Mouse (Mus musculus) lung, adult 2 months (tissue): ENCODE results near the gene Ampd1. TPM values are rescaled to one million over a fixed set of nuclear protein-coding genes. Genes with fewer than 3 reads are reported as not detected.

ENCODE experiments used
- DNase-seq: peaks from one replicate; pipeline ENCODE4 v3.0.0; 2022
- H3K4me1 ChIP-seq: fragments of 200-500 bp; 2 replicates; pipeline ENCODE4 v1.6.1; 2011; ENCODE audit warnings: low read length; ENCODE audit not compliant: control insufficient read depth, insufficient read depth
- H3K4me3 ChIP-seq: fragments of 200-500 bp; replicated peaks from 2 replicates; pipeline ENCODE3; 2011; ENCODE audit warnings: low read depth, mild to moderate bottlenecking, control low read depth, low read length; ENCODE audit errors: extremely low read depth
- CTCF ChIP-seq: fragments of 200-500 bp; IDR thresholded peaks from 2 replicates; pipeline ENCODE4 v1.5.1; 2011; ENCODE audit warnings: mild to moderate bottlenecking, low read length, control low read depth; ENCODE audit not compliant: insufficient read depth
- POLR2A ChIP-seq: fragments of 200-500 bp; IDR thresholded peaks from 2 replicates; pipeline ENCODE4 v1.6.1; 2011; ENCODE audit warnings: low read depth, mild to moderate bottlenecking, control low read depth, low read length, borderline replicate concordance; ENCODE audit errors: extremely low read depth
- WGBS: fragments of 180-500 bp; shearing (Covaris S2); methylation state at CpG from one replicate; pipeline ENCODE4 v1.1.7; 2018; 5-methylcytosine and 5-hydroxymethylcytosine counted together
- polyA plus RNA-seq: library from polyadenylated mRNA; depleted of rRNA; stranded (reverse); fragments of >200 nt; gene quantifications from 2 replicates; pipeline ENCODE4 v1.2.3, GENCODE M21; 2012; rRNA removed

Gene Ampd1
- polyA plus RNA-seq = 0.45 and 4.3 TPM in 2 replicates

GRCm38 (mm10) chr3:103073771-103074170 lies at the start of gene Ampd1:
Gene Ampd1 (plus strand): TSS chr3:103074014.
- WGBS = 56% methylated on average over 5 of the region's 5 CpGs
- H3K4me3 ChIP-seq = no peak within 1 kb of the TSS
- DNase-seq = no peak
- H3K4me1 ChIP-seq = no peaks in the 10 kb centered on the region
- TF ChIP-seq CTCF = no peak
- TF ChIP-seq POLR2A = no peak

- no peak for TF ChIP-seq POLR2A
- no peak for TF ChIP-seq CTCF
- no peak for DNase-seq
- peaks cover 13% of the 10 kb centered on the region for H3K4me1 ChIP-seq
- 71% methylated on average over 1 of the region's 1 CpGs for WGBS
- H3K4me3 ChIP-seq = no peak overlapping the region
Measured at GRCm38 (mm10) chr3:103026174-103026573, 47.6 kb upstream of the Ampd1 start.

- TF ChIP-seq POLR2A (no peak), CTCF (no peak)
- WGBS = 91% methylated on average over 6 of the region's 6 CpGs
- Histone ChIP-seq H3K4me1 (no peaks in the 10 kb centered on the region), H3K4me3 (no peak overlapping the region)
- DNase-seq = no peak
Measured at GRCm38 (mm10) chr3:103040285-103040684, 33.5 kb upstream of the Ampd1 start.

- DNase-seq = no peak
- TF ChIP-seq POLR2A = no peak
- TF ChIP-seq CTCF = no peak
- WGBS = 68% methylated on average over 1 of the region's 1 CpGs
- H3K4me1 ChIP-seq = no peaks in the 10 kb centered on the region
- H3K4me3 ChIP-seq = no peak overlapping the region
Measured at GRCm38 (mm10) chr3:103040861-103041379, 32.9 kb upstream of the Ampd1 start.

- WGBS = 85% methylated on average over 5 of the region's 5 CpGs
- peaks cover 4% of the 10 kb centered on the region for H3K4me1 ChIP-seq
- H3K4me3 ChIP-seq = no peak overlapping the region
- DNase-seq = no peak
- no peak for TF ChIP-seq CTCF
- TF ChIP-seq POLR2A = no peak
Measured at GRCm38 (mm10) chr3:103056016-103056595, 17.7 kb upstream of the Ampd1 start.

GRCm38 (mm10) chr3:103057752-103058151 lies 16.1 kb upstream of the Ampd1 start:
- 5% methylated on average over 10 of the region's 10 CpGs for WGBS
- no peak for DNase-seq
- Histone ChIP-seq H3K4me3 (peak overlapping the region; percentile 94), H3K4me1 (peaks cover 4% of the 10 kb centered on the region)
- TF ChIP-seq POLR2A (no peak), CTCF (no peak)

GRCm38 (mm10) chr3:103058207-103059157 lies 15.3 kb upstream of the Ampd1 start, which contains the start of gene Nras:
Gene Nras (plus strand): TSS chr3:103058285.
- DNase-seq = peak; percentile 96

GRCm38 (mm10) chr3:103066927-103067326 lies 6.9 kb upstream of the Ampd1 start:
- 82% methylated on average over 8 of the region's 8 CpGs for WGBS
- TF ChIP-seq CTCF (no peak), POLR2A (no peak)
- no peak for DNase-seq
- no peak overlapping the region for H3K4me3 ChIP-seq
- no peaks in the 10 kb centered on the region for H3K4me1 ChIP-seq

More at GRCm38 (mm10) chr3:103058207-103059157, 15.3 kb upstream of the Ampd1 start, which contains the start of gene Nras:
- H3K4me1 ChIP-seq = peaks cover 4% of the 10 kb centered on the region
- H3K4me3 ChIP-seq = peak within 1 kb of the TSS; percentile 94
- under 1% methylated on average over 46 of the region's 46 CpGs for WGBS
- TF ChIP-seq POLR2A (peak; percentile 56; the same call in 1 of the 2 replicates), CTCF (no peak)

- no peak for DNase-seq
- H3K4me1 ChIP-seq = no peaks in the 10 kb centered on the region
- no peak overlapping the region for H3K4me3 ChIP-seq
- no peak for TF ChIP-seq CTCF
- no peak for TF ChIP-seq POLR2A
- WGBS = 78% methylated on average over 6 of the region's 6 CpGs
Measured at GRCm38 (mm10) chr3:103068971-103069370, 4.8 kb upstream of the Ampd1 start.

GRCm38 (mm10) chr3:103075871-103076270 lies 2.1 kb downstream of the Ampd1 start:
- no peaks in the 10 kb centered on the region for H3K4me1 ChIP-seq
- no peak overlapping the region for H3K4me3 ChIP-seq
- DNase-seq = no peak
- no peak for TF ChIP-seq POLR2A
- no peak for TF ChIP-seq CTCF
- WGBS = 83% methylated on average over 9 of the region's 9 CpGs
